ENCODE assay signal across 8 mouse cellular contexts in genomic region chr4:116708201-116708764, GRCm38 (mm10). TPM values are rescaled to one million over a fixed set of nuclear protein-coding genes. Genes with fewer than 3 reads are reported as not detected.
DNase-seq lines count a peak whose midpoint lies in the region; ATAC-seq and TF ChIP-seq lines count a peak whose summit lies in the region.

Gene Mmachc (minus strand): TSS chr4:116708406.
Gene Ccdc163 (plus strand): TSS chr4:116708509.

- H3K9me3 ChIP-seq in forebrain, embryonic 10.5 days, result no peaks in the 10 kb centered on the region
- H3K9me3 ChIP-seq in heart, embryonic 15.5 days (replicated peaks), result no peaks in the 10 kb centered on the region
- H3K9me3 ChIP-seq in liver, embryonic 14.5 days (ENCODE audit: control insufficient read depth, low read length), result no peaks in the 10 kb centered on the region
- H3K9me3 ChIP-seq in neural tube, embryonic 11.5 days (ENCODE audit: control insufficient read depth, low read length), result no peaks in the 10 kb centered on the region
- no peaks in the 10 kb centered on the region for H3K9me3 ChIP-seq in stomach, postnatal 0 days (ENCODE audit: control insufficient read depth, low read length)

- peak within 1 kb of the TSS; percentile 94 for H3K4me2 ChIP-seq in heart, embryonic 15.5 days
- peak within 1 kb of the TSS; percentile 84 for H3K4me2 ChIP-seq in liver, embryonic 14.5 days (ENCODE audit: low read depth)
- H3K4me2 ChIP-seq in neural tube, embryonic 11.5 days (ENCODE audit: low read depth), result peak within 1 kb of the TSS; percentile 72
- H3K4me2 ChIP-seq in stomach, postnatal 0 days (replicated peaks; ENCODE audit: low read depth), result peak within 1 kb of the TSS; percentile 63

- H3K27ac ChIP-seq in forebrain, embryonic 10.5 days, result peak within 1 kb of the TSS; percentile 87
- peak within 1 kb of the TSS; percentile 76 for H3K27ac ChIP-seq in heart, embryonic 15.5 days
- peak within 1 kb of the TSS; percentile 7 for H3K27ac ChIP-seq in liver, embryonic 14.5 days
- H3K27ac ChIP-seq in neural tube, embryonic 11.5 days (ENCODE audit: low read depth, low read length), result no peak within 1 kb of the TSS
- H3K27ac ChIP-seq in stomach, postnatal 0 days (replicated peaks), result no peak within 1 kb of the TSS

- peak; percentile 58 for TF ChIP-seq EP300 in liver, embryonic 14.5 days (IDR thresholded peaks at IDR 0.05; ENCODE audit: low read depth)
- no peak for TF ChIP-seq EP300 in stomach, postnatal 0 days (optimal IDR thresholded peaks at IDR 0.05)

- no peaks in the 10 kb centered on the region for H3K27me3 ChIP-seq in forebrain, embryonic 10.5 days (ENCODE audit: poor library complexity, severe bottlenecking)
- H3K27me3 ChIP-seq in heart, embryonic 15.5 days, result no peaks in the 10 kb centered on the region
- H3K27me3 ChIP-seq in liver, embryonic 14.5 days (ENCODE audit: control insufficient read depth, insufficient read depth, low read length), result no peaks in the 10 kb centered on the region
- H3K27me3 ChIP-seq in neural tube, embryonic 11.5 days (ENCODE audit: control insufficient read depth, insufficient read depth, low read length), result no peaks in the 10 kb centered on the region
- H3K27me3 ChIP-seq in stomach, postnatal 0 days (ENCODE audit: control insufficient read depth, insufficient read depth, low read length), result no peaks in the 10 kb centered on the region

- ATAC-seq in heart, embryonic 15.5 days (replicated peaks; ENCODE audit: insufficient number of reproducible peaks, insufficient read depth, low FRiP score, low read depth), result peak; percentile 97
- ATAC-seq in liver, embryonic 14.5 days (ENCODE audit: insufficient read depth), result peak; percentile 96
- ATAC-seq in neural tube, embryonic 11.5 days (ENCODE audit: insufficient read depth, low FRiP score, low TSS enrichment), result peak; percentile 98
- peak; percentile 99 for ATAC-seq in stomach, postnatal 0 days (ENCODE audit: low FRiP score, low TSS enrichment)

- H3K4me1 ChIP-seq in forebrain, embryonic 10.5 days, result peaks cover 22% of the 10 kb centered on the region
- peaks cover 10% of the 10 kb centered on the region for H3K4me1 ChIP-seq in heart, embryonic 15.5 days (replicated peaks)
- peaks cover 5 to 6% of the 10 kb centered on the region in 2 experiments; a peak in 3 of 4 replicates for H3K4me1 ChIP-seq in liver, embryonic 14.5 days (replicated peaks; ENCODE audit: control insufficient read depth in 2 of 2, insufficient read depth in 2 of 2, low read length in 1 of 2)
- H3K4me1 ChIP-seq in neural tube, embryonic 11.5 days (ENCODE audit: control insufficient read depth, insufficient read depth, low read length), result peaks cover 3% of the 10 kb centered on the region
- H3K4me1 ChIP-seq in stomach, postnatal 0 days (replicated peaks; ENCODE audit: control insufficient read depth, insufficient read depth), result no peaks in the 10 kb centered on the region; the same call in 1 of the 2 replicates

- H3K36me3 ChIP-seq in forebrain, embryonic 10.5 days (replicated peaks), result peaks cover 28% of the 10 kb centered on the region
- H3K36me3 ChIP-seq in heart, embryonic 15.5 days, result 0 out of 2 replicates have a peak, but pooled peaks cover 10% of the 10 kb centered on the region
- no peaks in the 10 kb centered on the region; the same call in 1 of the 2 replicates for H3K36me3 ChIP-seq in liver, embryonic 14.5 days (replicated peaks; ENCODE audit: control insufficient read depth, insufficient read depth, low read depth)
- H3K36me3 ChIP-seq in neural tube, embryonic 11.5 days (ENCODE audit: control insufficient read depth, insufficient read depth, low read length), result peaks cover 2% of the 10 kb centered on the region; the same call in 1 of the 2 replicates
- no peaks in the 10 kb centered on the region for H3K36me3 ChIP-seq in stomach, postnatal 0 days (ENCODE audit: control insufficient read depth, insufficient read depth, low read length)

- H3K9ac ChIP-seq in heart, embryonic 15.5 days, result peak within 1 kb of the TSS; percentile 73
- H3K9ac ChIP-seq in liver, embryonic 14.5 days (replicated peaks), result peak within 1 kb of the TSS; percentile 71
- H3K9ac ChIP-seq in neural tube, embryonic 11.5 days (ENCODE audit: low read length), result peak within 1 kb of the TSS; percentile 62
- peak within 1 kb of the TSS; percentile 47 for H3K9ac ChIP-seq in stomach, postnatal 0 days (ENCODE audit: low read length)

- H3K4me3 ChIP-seq in forebrain, embryonic 10.5 days, result peak within 1 kb of the TSS; percentile 68
- H3K4me3 ChIP-seq in heart, embryonic 15.5 days, result peak within 1 kb of the TSS; percentile 77
- H3K4me3 ChIP-seq in liver, embryonic 14.5 days (ENCODE audit: insufficient read depth in 1 of 2, low read depth in 2 of 2, low read length in 2 of 2), result peak within 1 kb of the TSS; percentile 70 to 94
- H3K4me3 ChIP-seq in neural tube, embryonic 11.5 days (ENCODE audit: low read depth, low read length), result peak within 1 kb of the TSS; percentile 39
- H3K4me3 ChIP-seq in stomach, postnatal 0 days (ENCODE audit: low read depth, low read length), result peak within 1 kb of the TSS; percentile 42

- peak; percentile 37; the same call in 1 of the 2 replicates for TF ChIP-seq CTCF in liver, embryonic 14.5 days (IDR thresholded peaks at IDR 0.05; ENCODE audit: low read depth)
- TF ChIP-seq CTCF in stomach, postnatal 0 days (IDR thresholded peaks at IDR 0.05; ENCODE audit: low read depth), result peak; percentile 50

- under 1% methylated on average over 29 of the region's 29 CpGs for WGBS in forebrain, embryonic 10.5 days
- WGBS in heart, embryonic 15.5 days, result under 1% methylated on average over 29 of the region's 29 CpGs
- WGBS in liver, embryonic 14.5 days (ENCODE audit: insufficient replicate concordance), result under 1% methylated on average over 29 of the region's 29 CpGs
- WGBS in neural tube, embryonic 11.5 days, result under 1% methylated on average over 29 of the region's 29 CpGs
- under 1% methylated on average over 29 of the region's 29 CpGs for WGBS in stomach, postnatal 0 days

- DNase-seq in CD8-positive naive resting alpha-beta T cell, adult 2 months (ENCODE audit: low read depth in 2 of 2, low spot score in 2 of 2), result peak; percentile 84 to 86
- peak; percentile 86 for DNase-seq in c-Kit-positive CD71-negative TER-119-negative erythroid progenitor cells, embryonic 14.5 days (ENCODE audit: low read depth)
- peak; percentile 89 for DNase-seq in forebrain, embryonic 10.5 days (ENCODE audit: extremely low spot score, low spot score)
- peak; percentile 91 to 97 for DNase-seq in kidney, postnatal 25 days
- DNase-seq in liver, embryonic 14.5 days (ENCODE audit: low read depth in 3 of 3, low spot score in 3 of 3), result peak; percentile 89 to 96 (median 93)
- peak; percentile 91 for DNase-seq in neural tube, embryonic 11.5 days (ENCODE audit: low spot score)
- DNase-seq in stomach, postnatal 0 days (ENCODE audit: low spot score), result peak; percentile 91

RNA-seq across cellular contexts. Expression of gene Mmachc, which starts in this region (rescaled TPM):
- 45.6 and 47.3 TPM in 2 replicates for polyA plus RNA-seq in forebrain, embryonic 10.5 days (2016; fragmentation: Nextera tagmentation; extraction: Ambion mirVana)
- 33.9 and 34.1 TPM in 2 replicates for polyA plus RNA-seq in heart, embryonic 15.5 days (2015; fragmentation: Nextera tagmentation; extraction: Ambion mirVana)
- polyA plus RNA-seq in liver, embryonic 14.5 days (2012; rRNA removed), result 7.0 and 8.5 TPM in 2 replicates
- polyA plus RNA-seq in liver, embryonic 14.5 days (2014; fragmentation: Nextera tagmentation; extraction: Ambion mirVana), result 4.1 and 5.9 TPM in 2 replicates
- polyA plus RNA-seq in neural tube, embryonic 11.5 days (2014; fragmentation: Nextera tagmentation; extraction: Ambion mirVana), result 17.6 and 25.1 TPM in 2 replicates
- polyA plus RNA-seq in stomach, postnatal 0 days (2015; fragmentation: Nextera tagmentation; extraction: Ambion mirVana), result 9.8 and 11.8 TPM in 2 replicates

RNA-seq across cellular contexts. Expression of gene Ccdc163, which starts in this region (rescaled TPM):
- 31.5 and 37.0 TPM in 2 replicates for polyA plus RNA-seq in forebrain, embryonic 10.5 days (2016; fragmentation: Nextera tagmentation; extraction: Ambion mirVana)
- 13.2 and 18.0 TPM in 2 replicates for polyA plus RNA-seq in heart, embryonic 15.5 days (2015; fragmentation: Nextera tagmentation; extraction: Ambion mirVana)
- 12.6 and 16.0 TPM in 2 replicates for polyA plus RNA-seq in liver, embryonic 14.5 days (2012; rRNA removed)
- polyA plus RNA-seq in liver, embryonic 14.5 days (2014; fragmentation: Nextera tagmentation; extraction: Ambion mirVana), result 9.1 and 12.7 TPM in 2 replicates
- polyA plus RNA-seq in neural tube, embryonic 11.5 days (2014; fragmentation: Nextera tagmentation; extraction: Ambion mirVana), result 23.8 and 31.4 TPM in 2 replicates
- 9.8 and 11.0 TPM in 2 replicates for polyA plus RNA-seq in stomach, postnatal 0 days (2015; fragmentation: Nextera tagmentation; extraction: Ambion mirVana)

Comparison
In these comparisons a context has a peak if more than half of its experiments do, and no peak if none do; other contexts are left out.
1. H3K27ac ChIP-seq: peak in forebrain, embryonic 10.5 days (single experiment), heart, embryonic 15.5 days (single experiment) and liver, embryonic 14.5 days (single experiment); none in neural tube, embryonic 11.5 days (single experiment) and stomach, postnatal 0 days (single experiment).
2. Peak in every context shown above with its lines, with median percentiles within 50 percentile points of each other: DNase-seq, H3K4me3 ChIP-seq, ATAC-seq, H3K4me2 ChIP-seq and H3K9ac ChIP-seq.